Mouse (Mus musculus): ENCODE results near the gene Zfp277.

The Zfp277 gene

GRCm38 (mm10) chr12:40446450-40447381 is 1.0 kb upstream of the Zfp277 start:
- DNase-seq (ENCODE audit: extremely low spot score, low spot score): peak; percentile 77

- no peak for DNase-seq (ENCODE audit: extremely low spot score, low spot score)
Observed at GRCm38 (mm10) chr12:40445206-40445605, 496 bp downstream of the Zfp277 start.

- DNase-seq (ENCODE audit: extremely low spot score, low spot score): no peak
Observed at GRCm38 (mm10) chr12:40438049-40438448, 7.7 kb downstream of the Zfp277 start.

GRCm38 (mm10) chr12:40434101-40434500 is 11.6 kb downstream of the Zfp277 start:
- DNase-seq (ENCODE audit: extremely low spot score, low spot score): no peak

- no peak for DNase-seq (ENCODE audit: extremely low spot score, low spot score)
Observed at GRCm38 (mm10) chr12:40431075-40431474, 14.6 kb downstream of the Zfp277 start.

GRCm38 (mm10) chr12:40429976-40430375 is 15.7 kb downstream of the Zfp277 start:
- peak; percentile 45 for DNase-seq (ENCODE audit: extremely low spot score, low spot score)

- no peak for DNase-seq (ENCODE audit: extremely low spot score, low spot score)
Observed at GRCm38 (mm10) chr12:40427606-40428005, 18.1 kb downstream of the Zfp277 start.

- DNase-seq (ENCODE audit: extremely low spot score, low spot score): no peak
Observed at GRCm38 (mm10) chr12:40424991-40425390, 20.7 kb downstream of the Zfp277 start.

- DNase-seq (ENCODE audit: extremely low spot score, low spot score): no peak
Observed at GRCm38 (mm10) chr12:40417257-40417656, 28.4 kb downstream of the Zfp277 start.

GRCm38 (mm10) chr12:40415312-40415925 is 30.3 kb downstream of the Zfp277 start:
- DNase-seq (ENCODE audit: extremely low spot score, low spot score): no peak

GRCm38 (mm10) chr12:40414682-40415311 is 30.9 kb downstream of the Zfp277 start:
- no peak for DNase-seq (ENCODE audit: extremely low spot score, low spot score)

GRCm38 (mm10) chr12:40399812-40400211 is 45.9 kb downstream of the Zfp277 start:
- DNase-seq (ENCODE audit: extremely low spot score, low spot score): no peak

GRCm38 (mm10) chr12:40399386-40399785 is 46.3 kb downstream of the Zfp277 start:
- DNase-seq (ENCODE audit: extremely low spot score, low spot score): no peak

- no peak for DNase-seq (ENCODE audit: extremely low spot score, low spot score)
Observed at GRCm38 (mm10) chr12:40398916-40399315, 46.8 kb downstream of the Zfp277 start.

- DNase-seq (ENCODE audit: extremely low spot score, low spot score): no peak
Observed at GRCm38 (mm10) chr12:40392869-40393268, 52.8 kb downstream of the Zfp277 start.

GRCm38 (mm10) chr12:40391262-40391661 is 54.4 kb downstream of the Zfp277 start:
- DNase-seq (ENCODE audit: extremely low spot score, low spot score): no peak

GRCm38 (mm10) chr12:40387786-40388185 is 57.9 kb downstream of the Zfp277 start:
- no peak for DNase-seq (ENCODE audit: extremely low spot score, low spot score)

GRCm38 (mm10) chr12:40385301-40385700 is 60.4 kb downstream of the Zfp277 start:
- no peak for DNase-seq (ENCODE audit: extremely low spot score, low spot score)

GRCm38 (mm10) chr12:40383718-40384117 is 62.0 kb downstream of the Zfp277 start:
- no peak for DNase-seq (ENCODE audit: extremely low spot score, low spot score)

GRCm38 (mm10) chr12:40382539-40382938 is 63.2 kb downstream of the Zfp277 start:
- no peak for DNase-seq (ENCODE audit: extremely low spot score, low spot score)

GRCm38 (mm10) chr12:40381824-40382223 is 63.9 kb downstream of the Zfp277 start:
- no peak for DNase-seq (ENCODE audit: extremely low spot score, low spot score)

GRCm38 (mm10) chr12:40381173-40381801 is 64.4 kb downstream of the Zfp277 start:
- DNase-seq (ENCODE audit: extremely low spot score, low spot score): no peak

Measured in neural tube, embryonic 10.5 days (tissue).